Mouse (Mus musculus) R1 (cell line): ENCODE measurements around the gene Larp7.

ENCODE experiments used
- DNase-seq: peaks from one replicate; pipeline ENCODE4 v3.0.0-alpha.2; 2018; ENCODE audit warnings: low read depth, low spot score

Gene Larp7

GRCm38 (mm10) chr3:127552973-127553719 is at the start of gene Larp7, which contains the start of gene Zgrf1:
Larp7 (minus strand) TSS chr3:127553349.
Zgrf1 (plus strand) TSS chr3:127553489.
- DNase-seq: peak; percentile 98

GRCm38 (mm10) chr3:127597136-127597535 is 44.0 kb upstream of the Larp7 start:
- no peak for DNase-seq

- peak; percentile 74 for DNase-seq
These were observed 19.4 kb upstream of the Larp7 start for GRCm38 (mm10) chr3:127572557-127572956.

DNA sequence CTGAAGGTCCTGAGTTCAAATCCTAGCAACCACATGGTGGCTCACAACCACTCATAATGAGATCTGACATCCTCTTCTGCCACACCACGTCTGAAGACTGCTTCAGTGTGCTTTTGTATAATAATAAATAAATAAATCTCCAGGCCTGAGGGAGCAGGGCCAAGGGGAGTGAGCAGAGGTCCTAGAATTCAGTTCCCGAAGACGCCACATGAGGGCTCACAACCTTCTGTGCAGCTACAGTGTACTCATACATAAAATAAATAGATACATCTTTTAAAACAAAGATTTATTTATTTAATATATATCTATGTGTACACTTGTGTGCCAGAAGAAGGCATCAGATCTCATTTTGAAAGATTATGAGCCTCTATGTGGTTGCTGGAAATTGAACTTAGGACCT is 12.0 kb upstream of the Larp7 start:
- DNase-seq: no peak

GRCm38 (mm10) chr3:127562974-127563373 is 9.8 kb upstream of the Larp7 start:
- DNase-seq: no peak

DNA sequence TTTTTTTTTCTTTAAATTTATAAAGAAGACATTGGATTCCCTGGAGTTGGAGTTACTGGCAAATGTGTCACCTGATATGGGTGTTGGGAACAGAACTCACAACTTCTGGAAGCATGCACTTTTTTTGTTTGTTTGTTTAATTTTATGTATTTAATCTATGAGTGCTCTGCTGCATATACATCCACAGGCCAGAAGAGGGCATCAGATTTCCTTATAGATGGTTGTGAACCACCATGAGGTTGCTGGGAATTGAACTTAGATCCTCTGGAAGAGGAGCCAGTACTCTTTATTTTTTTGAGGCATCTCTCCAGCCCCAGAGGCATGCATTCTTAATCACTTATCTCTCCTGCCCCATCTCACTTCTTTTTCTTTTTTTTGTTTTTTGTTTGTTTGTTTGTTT is 5.1 kb upstream of the Larp7 start:
- DNase-seq: peak; percentile 44

- no peak for DNase-seq
These were observed 1.6 kb upstream of the Larp7 start for GRCm38 (mm10) chr3:127554723-127555122.

DNA sequence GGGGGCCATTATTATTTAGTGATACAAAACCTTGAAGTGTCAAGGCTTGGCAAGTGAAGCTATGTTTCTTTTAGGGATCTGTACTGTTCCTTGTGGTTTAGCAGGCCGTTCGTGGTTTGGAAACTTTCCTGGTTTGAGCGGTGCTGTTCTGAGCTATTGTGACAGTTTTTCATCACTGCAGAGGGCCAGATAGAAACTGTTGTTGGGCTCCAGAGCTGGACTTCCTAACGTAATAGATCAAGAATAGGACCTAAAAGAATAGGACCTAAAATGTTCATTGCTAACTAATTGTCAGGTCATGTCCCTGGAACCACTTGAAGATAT is 533 bp upstream of the Larp7 start:
- no peak for DNase-seq

- no peak for DNase-seq
These were observed 646 bp downstream of the Larp7 start for GRCm38 (mm10) chr3:127552434-127552972.

DNA sequence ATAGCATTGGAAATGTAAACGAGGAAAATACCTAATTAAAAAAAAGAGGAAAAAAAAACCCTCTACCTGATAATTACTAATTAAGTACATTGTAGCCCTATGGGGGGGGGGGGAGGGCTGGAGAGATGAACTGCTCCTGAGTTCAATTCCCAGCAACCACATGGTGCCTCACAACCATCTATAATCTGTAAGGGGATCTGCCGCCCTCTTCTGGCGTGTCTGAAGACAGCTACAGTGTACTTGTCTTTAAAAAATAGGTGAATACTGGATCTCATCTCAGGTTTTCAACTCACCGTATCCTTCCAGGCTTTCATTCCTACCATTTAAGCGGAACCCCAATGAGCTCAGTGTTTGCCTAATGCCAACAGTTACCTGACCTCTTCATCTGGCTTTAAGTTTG is 5.3 kb downstream of the Larp7 start:
- DNase-seq: peak; percentile 55

DNA sequence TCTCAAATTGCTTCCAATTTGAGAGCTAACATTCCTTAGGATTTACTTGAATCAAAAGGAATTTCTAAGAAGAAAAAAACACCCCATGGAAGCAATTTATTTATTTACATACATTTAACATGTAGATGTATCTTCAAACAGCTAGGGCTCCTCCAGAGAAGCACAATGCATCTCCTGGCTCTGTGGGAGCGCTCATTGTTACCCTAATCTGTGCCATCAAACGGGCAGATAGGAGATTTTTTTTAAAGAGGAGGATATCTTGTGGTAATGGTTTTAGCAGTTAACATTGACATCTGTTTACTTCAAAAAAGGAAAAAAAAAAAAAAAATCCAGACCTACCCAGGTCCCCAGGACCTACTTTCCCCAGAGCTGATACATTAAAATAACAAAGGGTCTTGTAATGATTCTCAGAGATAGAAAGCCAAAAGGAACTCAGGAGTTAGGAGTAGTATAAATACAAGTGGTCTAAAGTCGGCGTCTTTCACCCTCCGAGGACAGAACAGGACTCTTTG is 8.5 kb downstream of the Larp7 start:
- peak; percentile 98 for DNase-seq

DNA sequence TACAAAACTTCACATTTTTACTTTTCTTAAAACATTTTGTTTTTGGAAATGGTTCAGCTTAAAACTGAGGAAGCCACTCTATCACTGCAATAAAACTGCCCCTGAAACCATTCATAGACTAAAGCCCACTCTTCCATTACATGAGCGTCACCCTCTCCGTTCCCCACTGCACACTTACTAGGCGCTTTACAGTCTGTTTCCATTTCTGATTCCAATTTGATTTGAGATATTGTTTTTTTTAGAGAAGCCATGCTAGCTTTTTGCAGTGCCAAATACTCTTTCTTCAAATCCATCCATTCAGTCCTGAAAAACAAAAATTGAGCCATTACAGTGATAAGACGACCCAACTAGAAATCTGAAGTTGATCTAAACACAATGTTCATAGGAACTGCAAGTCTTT is 9.2 kb downstream of the Larp7 start:
- no peak for DNase-seq

- no peak for DNase-seq
These were observed 14.0 kb downstream of the Larp7 start for GRCm38 (mm10) chr3:127539193-127539592.

GRCm38 (mm10) chr3:127530293-127530692 is 22.9 kb downstream of the Larp7 start:
- DNase-seq: peak; percentile 85

DNA sequence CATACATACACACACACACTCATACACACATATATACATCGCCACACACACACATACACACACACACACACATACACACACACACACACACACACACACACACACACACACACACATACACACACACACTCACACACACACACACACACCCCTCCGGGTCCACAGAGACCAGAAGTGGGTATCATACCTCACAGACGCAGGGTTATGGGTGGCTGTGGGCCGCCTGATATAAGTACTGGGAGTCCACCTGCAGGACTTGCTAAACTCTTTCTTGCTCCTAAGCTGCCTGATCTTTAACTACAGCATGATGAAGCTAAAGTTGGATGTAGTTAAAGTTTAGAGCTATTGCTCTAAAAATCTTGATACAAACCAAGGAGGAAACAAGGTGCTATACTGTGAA is 23.3 kb downstream of the Larp7 start:
- DNase-seq: no peak

DNA sequence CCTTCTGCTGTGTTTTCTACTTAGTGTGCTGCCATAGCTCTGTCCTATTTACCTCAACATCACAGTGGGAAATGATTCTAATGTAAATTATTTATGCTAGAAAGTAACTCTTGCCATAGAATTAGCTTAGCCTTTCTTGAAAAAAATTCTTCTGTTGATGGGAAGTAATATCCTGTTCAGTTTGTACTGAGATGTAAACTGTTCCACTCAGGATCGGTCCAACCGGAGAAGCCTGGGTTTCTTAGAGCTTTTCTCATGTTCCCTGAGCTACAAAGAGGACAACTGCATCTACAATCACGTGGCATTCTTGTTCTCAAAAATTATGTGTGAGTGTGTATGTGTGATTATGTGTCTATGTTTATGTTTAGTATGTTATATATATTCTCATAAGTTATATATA is 23.9 kb downstream of the Larp7 start:
- no peak for DNase-seq

GRCm38 (mm10) chr3:127527465-127528034 is 25.6 kb downstream of the Larp7 start:
- no peak for DNase-seq

- DNase-seq: no peak
These were observed 27.8 kb downstream of the Larp7 start for GRCm38 (mm10) chr3:127525188-127525819.

DNA sequence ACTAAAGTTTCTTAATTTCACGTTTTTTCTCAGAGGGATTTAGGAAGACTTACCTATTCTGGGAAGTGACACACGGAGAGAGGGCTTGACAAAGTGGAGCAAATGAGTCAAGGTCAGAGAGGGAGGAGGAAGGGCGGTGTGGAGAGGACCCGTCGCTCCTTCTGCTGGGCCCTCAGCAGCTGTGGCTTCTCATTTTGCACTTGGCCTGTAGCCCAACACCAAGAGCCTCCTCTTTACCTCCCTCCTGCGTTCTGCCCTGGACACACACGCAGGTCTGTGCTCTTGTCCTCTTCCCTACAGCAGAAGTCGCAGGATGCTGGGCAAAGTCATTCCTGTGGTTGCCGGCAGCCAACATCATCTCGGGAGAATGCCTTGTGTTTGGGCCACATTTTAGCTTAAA is 32.0 kb downstream of the Larp7 start:
- no peak for DNase-seq

DNA sequence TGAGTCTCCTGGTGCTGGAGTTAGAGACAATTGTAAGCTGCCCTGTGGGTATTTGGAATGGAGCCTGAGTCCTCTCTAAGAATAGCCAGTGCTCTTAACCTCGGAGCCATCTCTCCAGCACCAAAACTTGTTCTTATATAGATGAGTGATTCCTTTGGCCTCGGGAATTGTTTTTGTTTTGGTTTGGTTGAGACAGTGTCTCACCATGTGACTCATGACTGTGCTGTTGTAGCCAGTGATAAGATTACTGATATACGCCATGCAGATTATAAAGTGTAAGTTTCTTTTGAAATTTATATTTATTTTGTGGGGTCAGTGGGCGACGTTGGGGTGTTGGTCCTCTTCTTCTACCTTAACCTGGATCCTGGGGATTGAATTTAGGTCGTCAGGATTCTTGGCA is 32.8 kb downstream of the Larp7 start:
- no peak for DNase-seq

- no peak for DNase-seq
These were observed 37.9 kb downstream of the Larp7 start for GRCm38 (mm10) chr3:127515251-127515650.

GRCm38 (mm10) chr3:127513699-127514098 is 39.5 kb downstream of the Larp7 start:
- DNase-seq: no peak
